Mouse (Mus musculus): ENCODE data around the gene Ube2l3. TPM values are rescaled to one million over a fixed set of nuclear protein-coding genes. Genes with fewer than 3 reads are reported as not detected.

The Ube2l3 gene
- polyA plus RNA-seq, 1 experiment from 2014 or later, result 332 TPM

DNA sequence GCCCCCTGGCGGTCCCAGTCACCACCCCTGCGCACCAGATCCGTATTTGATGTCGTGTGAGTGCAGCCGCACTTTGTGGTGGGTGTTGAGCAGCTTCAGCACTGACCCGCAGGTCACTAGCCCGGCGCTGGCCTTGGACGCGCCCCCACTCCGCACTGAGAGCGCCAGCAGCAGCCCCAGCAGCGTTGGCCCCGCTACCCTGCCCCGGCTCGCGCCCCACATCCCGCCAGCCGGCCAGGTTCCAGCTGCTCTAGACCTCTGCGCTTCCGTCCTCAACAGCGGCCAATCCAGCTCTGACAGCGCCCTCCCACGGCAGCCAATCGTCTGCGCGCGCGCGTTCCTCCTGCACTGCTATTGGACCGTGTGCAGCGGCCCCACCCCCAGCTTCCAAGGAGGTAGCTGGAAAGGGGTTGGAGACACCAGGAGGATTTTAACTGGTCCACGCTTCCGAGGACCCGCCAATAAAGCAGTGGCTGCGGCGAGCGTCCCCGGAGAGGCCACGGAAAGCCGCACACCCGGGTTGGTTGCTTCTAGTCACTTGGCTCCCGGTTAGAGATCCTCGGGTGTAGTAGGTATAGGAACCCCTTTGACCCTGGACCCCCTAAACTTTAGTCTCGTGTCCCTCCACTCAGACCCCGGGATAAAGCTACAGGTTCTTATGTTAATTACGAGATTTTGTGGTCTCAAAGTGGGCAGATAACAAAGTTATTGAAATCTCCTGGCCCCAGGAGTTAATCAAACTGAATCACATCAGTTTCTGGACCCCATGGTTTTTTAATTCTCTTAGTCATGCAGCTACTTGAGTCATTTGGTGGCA is 70.2 kb downstream of the Ube2l3 start, which contains the start of gene Sdf2l1:
TSS of gene Sdf2l1 (minus strand) at position 295 of the 817 bp plus-strand sequence.
- Histone ChIP-seq H3K4me3 (ENCODE audit: low read length) (peak within 1 kb of the TSS; percentile 87), H3K27me3 (ENCODE audit: insufficient read depth, low read length) (no peaks in the 10 kb centered on the region), H3K9me3 (ENCODE audit: low read length) (no peaks in the 10 kb centered on the region), H3K4me1 (ENCODE audit: insufficient read depth, low read length) (peaks cover 13% of the 10 kb centered on the region), H3K4me2 (replicated peaks; ENCODE audit: low read depth, low read length) (peak within 1 kb of the TSS; percentile 99), H3K27ac (ENCODE audit: low read length) (peak within 1 kb of the TSS; percentile 57), H3K36me3 (ENCODE audit: insufficient read depth, low read length) (no peaks in the 10 kb centered on the region), H3K9ac (replicated peaks; ENCODE audit: low read length) (peak within 1 kb of the TSS; percentile 73)
- WGBS, result under 1% methylated on average over 47 of the region's 47 CpGs
- peak; percentile 99 for ATAC-seq (ENCODE audit: low FRiP score, low TSS enrichment)

DNA sequence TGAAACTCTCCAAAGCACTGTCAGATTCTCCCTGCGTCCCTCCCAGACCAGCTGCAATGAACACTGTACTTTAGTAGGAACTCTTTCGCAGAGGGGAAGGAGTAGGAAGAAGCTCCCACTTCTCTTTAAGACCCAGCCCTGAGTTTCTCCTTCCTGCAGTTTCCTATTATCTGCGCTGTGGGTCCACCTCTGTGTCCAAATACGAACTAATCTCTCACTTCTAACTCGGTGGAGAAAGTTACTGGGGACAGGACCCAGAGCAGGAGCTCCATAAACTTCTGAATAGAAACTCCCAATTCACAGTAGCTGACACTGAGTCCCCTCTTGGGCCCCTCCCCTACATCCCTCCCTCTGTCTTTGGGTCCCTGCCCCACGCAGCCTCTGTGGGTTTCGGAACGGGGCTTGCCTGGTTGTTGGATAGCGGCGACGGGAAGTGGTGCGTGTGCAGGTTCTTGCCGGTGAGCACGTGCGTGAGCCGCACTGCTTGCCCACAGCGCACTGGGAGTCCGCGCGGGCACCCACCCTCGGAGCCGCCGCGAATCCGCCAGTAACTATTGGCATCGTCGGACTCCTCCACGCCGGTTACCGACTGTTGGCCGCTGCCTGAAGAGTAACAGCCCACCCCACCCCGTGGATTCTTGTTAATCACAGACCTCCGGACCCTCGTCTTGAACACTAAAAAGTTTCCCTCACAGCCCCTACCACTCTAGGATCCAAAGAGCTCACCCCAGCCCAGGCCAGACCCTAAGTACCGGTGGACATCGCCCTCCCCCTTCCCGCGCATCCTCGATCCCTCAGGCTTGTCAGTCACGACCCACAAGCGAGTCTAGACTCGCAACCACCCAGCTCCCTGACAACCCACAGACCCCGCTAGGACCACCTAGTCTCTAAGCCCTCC is 71.0 kb downstream of the Ube2l3 start:
- Histone ChIP-seq H3K27ac (ENCODE audit: low read length) (peak overlapping the region; percentile 55; the same call in 1 of the 2 replicates), H3K9me3 (ENCODE audit: low read length) (no peaks in the 10 kb centered on the region), H3K4me1 (ENCODE audit: insufficient read depth, low read length) (peaks cover 13% of the 10 kb centered on the region), H3K27me3 (ENCODE audit: insufficient read depth, low read length) (no peaks in the 10 kb centered on the region), H3K9ac (replicated peaks; ENCODE audit: low read length) (peak overlapping the region; percentile 73), H3K4me3 (ENCODE audit: low read length) (peak overlapping the region; percentile 87), H3K4me2 (replicated peaks; ENCODE audit: low read depth, low read length) (peak overlapping the region; percentile 99), H3K36me3 (ENCODE audit: insufficient read depth, low read length) (no peaks in the 10 kb centered on the region)
- WGBS, result 3% methylated on average over 43 of the region's 43 CpGs
- no peak for ATAC-seq (ENCODE audit: low FRiP score, low TSS enrichment)

DNA sequence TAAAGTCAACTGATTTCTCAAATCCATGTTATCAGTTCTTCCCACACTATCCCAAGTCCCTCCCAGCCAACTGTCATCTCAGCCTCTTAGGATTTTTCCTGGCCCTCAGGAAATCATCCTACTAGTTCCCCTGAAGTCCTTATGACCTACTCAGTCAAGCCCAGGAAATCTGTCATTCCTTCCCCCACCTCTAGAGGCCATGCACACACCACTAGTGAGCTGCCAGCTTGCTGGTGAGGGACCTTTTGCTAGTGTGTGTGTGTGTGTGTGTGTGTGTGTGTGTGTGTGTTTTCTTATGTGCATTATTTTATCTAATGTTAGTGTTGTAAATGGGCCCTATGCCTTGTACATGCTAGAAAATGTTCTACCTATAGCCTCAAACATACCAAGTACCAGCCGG is 75.2 kb downstream of the Ube2l3 start:
- Histone ChIP-seq H3K9ac (replicated peaks; ENCODE audit: low read length) (no peak overlapping the region), H3K9me3 (ENCODE audit: low read length) (no peaks in the 10 kb centered on the region)
- WGBS, result 96% methylated on average over 1 of the region's 1 CpGs

DNA sequence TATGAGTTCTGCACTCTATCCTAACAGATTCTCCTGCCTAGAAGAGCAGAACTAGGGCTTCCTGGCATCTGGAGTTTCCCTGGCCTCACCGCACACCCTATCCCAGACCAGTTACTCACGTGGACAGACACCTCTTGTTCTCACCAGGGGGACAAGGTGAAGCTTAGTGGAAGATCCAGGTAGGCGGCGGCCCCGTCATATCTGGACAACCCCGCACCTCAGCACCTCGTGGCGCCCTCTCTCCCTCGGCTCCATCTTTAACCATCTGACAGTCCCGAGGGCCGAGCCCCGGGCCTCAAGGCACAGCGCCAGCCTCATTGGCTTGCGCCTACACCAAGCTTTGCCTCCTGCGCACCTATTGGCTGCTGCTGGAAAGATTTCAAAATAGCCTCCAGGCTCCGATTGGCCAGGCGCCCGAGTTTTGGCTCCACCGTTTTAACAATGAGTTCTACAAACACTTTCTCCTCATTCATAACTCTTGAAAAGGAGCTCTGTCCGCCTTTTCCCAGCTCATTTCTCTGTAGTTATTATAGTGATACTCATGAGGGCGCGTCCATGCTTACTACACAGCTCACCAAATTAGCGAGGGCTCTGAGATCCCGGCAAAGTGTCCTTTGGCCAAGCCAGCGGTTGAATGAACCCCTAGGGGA is 77.5 kb downstream of the Ube2l3 start, which contains the start of gene 2610318N02Rik:
TSS of gene 2610318N02Rik (minus strand) at position 297 of the 650 bp plus-strand sequence.
- Histone ChIP-seq H3K4me3 (ENCODE audit: low read length) (peak within 1 kb of the TSS; percentile 71), H3K4me1 (ENCODE audit: insufficient read depth, low read length) (peaks cover 16% of the 10 kb centered on the region), H3K27ac (ENCODE audit: low read length) (peak within 1 kb of the TSS; percentile 74), H3K27me3 (ENCODE audit: insufficient read depth, low read length) (no peaks in the 10 kb centered on the region), H3K9me3 (ENCODE audit: low read length) (no peaks in the 10 kb centered on the region), H3K4me2 (replicated peaks; ENCODE audit: low read depth, low read length) (peak within 1 kb of the TSS; percentile 74), H3K9ac (replicated peaks; ENCODE audit: low read length) (peak within 1 kb of the TSS; percentile 82), H3K36me3 (ENCODE audit: insufficient read depth, low read length) (peaks cover 14% of the 10 kb centered on the region; the same call in 1 of the 2 replicates)
- ATAC-seq (ENCODE audit: low FRiP score, low TSS enrichment), result peak; percentile 95
- 0% methylated on average over 25 of the region's 25 CpGs for WGBS

More for the DNA sequence above, 75.2 kb downstream of the Ube2l3 start:
- Histone ChIP-seq H3K36me3 (ENCODE audit: insufficient read depth, low read length) (peaks cover 3% of the 10 kb centered on the region; the same call in 1 of the 2 replicates), H3K4me1 (ENCODE audit: insufficient read depth, low read length) (peaks cover 23% of the 10 kb centered on the region), H3K27me3 (ENCODE audit: insufficient read depth, low read length) (no peaks in the 10 kb centered on the region), H3K4me2 (replicated peaks; ENCODE audit: low read depth, low read length) (no peak overlapping the region), H3K4me3 (ENCODE audit: low read length) (no peak overlapping the region), H3K27ac (ENCODE audit: low read length) (no peak overlapping the region)
- no peak for ATAC-seq (ENCODE audit: low FRiP score, low TSS enrichment)

DNA sequence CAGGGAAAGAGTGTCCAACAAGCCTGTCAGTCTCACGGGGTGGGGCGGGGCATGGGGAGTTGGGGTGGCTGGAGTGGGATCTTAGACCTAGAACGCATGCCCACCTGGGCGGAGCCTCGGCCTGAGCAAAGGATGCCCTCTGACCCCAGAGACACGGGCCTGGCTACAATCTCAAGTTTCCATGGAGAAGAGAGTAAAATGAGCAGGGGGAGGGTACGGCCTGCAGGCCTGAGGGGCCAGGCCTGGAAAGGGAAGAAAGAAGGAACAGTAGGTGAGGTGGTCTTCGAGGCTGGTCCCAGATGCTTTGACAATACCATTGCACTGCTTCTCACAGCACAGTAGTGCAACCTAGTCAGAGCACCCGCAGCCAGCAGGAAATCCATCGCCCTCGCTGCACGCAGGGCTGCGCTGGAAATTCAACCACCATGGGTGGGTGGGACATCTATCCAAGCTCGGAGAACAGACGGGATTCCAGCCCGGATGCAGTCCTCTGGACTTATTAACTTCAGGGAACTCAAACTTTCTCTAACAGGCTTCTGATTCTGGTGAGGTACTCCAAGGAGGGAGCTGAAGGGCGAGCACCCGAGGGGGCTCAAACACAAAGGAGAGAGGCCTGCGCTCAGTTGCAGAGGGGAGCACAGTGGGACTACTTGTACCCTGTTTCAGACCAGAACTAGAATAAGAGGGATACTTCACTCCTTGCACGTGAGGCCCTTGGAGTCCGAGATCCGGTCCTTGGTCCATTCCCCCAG is 78.2 kb downstream of the Ube2l3 start:
- Histone ChIP-seq H3K27me3 (ENCODE audit: insufficient read depth, low read length) (no peaks in the 10 kb centered on the region), H3K9me3 (ENCODE audit: low read length) (no peaks in the 10 kb centered on the region), H3K9ac (replicated peaks; ENCODE audit: low read length) (peak overlapping the region; percentile 82), H3K4me1 (ENCODE audit: insufficient read depth, low read length) (peaks cover 16% of the 10 kb centered on the region), H3K4me3 (ENCODE audit: low read length) (peak overlapping the region; percentile 71), H3K27ac (ENCODE audit: low read length) (peak overlapping the region; percentile 74), H3K4me2 (replicated peaks; ENCODE audit: low read depth, low read length) (peak overlapping the region; percentile 74), H3K36me3 (ENCODE audit: insufficient read depth, low read length) (peaks cover 20% of the 10 kb centered on the region)
- ATAC-seq (ENCODE audit: low FRiP score, low TSS enrichment), result peak; percentile 66
- WGBS, result 2% methylated on average over 22 of the region's 22 CpGs

DNA sequence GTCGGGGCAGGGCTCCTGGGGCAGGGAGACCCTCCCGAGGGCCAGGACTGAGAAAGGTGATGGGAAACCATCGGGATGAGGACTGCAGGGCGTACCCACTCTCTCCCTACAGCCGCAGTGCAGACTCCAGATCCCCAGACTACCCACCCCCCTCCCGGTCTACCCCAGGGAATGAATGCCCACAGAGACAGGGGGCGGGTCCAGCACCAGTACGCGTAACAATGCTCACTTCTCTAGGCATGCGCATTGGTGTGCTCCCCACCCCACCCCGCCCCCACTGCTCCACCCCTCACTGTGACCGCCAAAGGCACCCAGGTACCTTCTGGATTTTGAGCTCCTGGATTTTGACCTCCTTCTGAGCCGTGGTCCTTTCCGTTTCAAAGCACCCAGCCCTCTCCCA is 80.9 kb downstream of the Ube2l3 start:
- ATAC-seq (ENCODE audit: low FRiP score, low TSS enrichment), result no peak
- Histone ChIP-seq H3K9me3 (ENCODE audit: low read length) (no peaks in the 10 kb centered on the region), H3K9ac (replicated peaks; ENCODE audit: low read length) (no peak overlapping the region), H3K36me3 (ENCODE audit: insufficient read depth, low read length) (peaks cover 30% of the 10 kb centered on the region), H3K27me3 (ENCODE audit: insufficient read depth, low read length) (no peaks in the 10 kb centered on the region), H3K4me3 (ENCODE audit: low read length) (no peak overlapping the region), H3K27ac (ENCODE audit: low read length) (no peak overlapping the region), H3K4me1 (ENCODE audit: insufficient read depth, low read length) (peaks cover 16% of the 10 kb centered on the region), H3K4me2 (replicated peaks; ENCODE audit: low read depth, low read length) (no peak overlapping the region)
- WGBS, result 67% methylated on average over 14 of the region's 14 CpGs

DNA sequence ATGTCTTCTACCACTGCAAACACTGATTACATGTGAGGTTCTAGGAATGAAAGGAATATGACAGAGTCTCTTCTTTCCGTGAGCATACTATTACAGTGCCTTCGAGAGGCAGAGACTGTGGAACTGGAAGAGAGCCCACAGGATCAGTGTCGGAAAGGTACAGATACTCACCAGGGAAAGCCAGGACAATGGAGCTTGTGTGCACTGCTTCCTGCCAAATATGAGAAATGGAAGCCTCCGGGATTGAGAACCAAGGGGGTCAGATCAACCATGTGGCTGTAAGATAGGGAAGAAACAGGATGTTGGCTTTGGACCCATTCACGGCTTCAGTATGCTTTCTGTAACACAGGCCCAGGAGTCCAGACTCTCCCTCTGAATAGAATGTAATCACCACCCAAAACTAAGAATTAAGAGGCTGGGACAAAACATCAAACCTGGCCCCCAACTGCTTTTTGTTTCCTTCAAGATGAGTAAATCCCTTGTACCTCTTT is 85.1 kb downstream of the Ube2l3 start:
- H3K9me3 ChIP-seq (ENCODE audit: low read length), result no peaks in the 10 kb centered on the region
- H3K27me3 ChIP-seq (ENCODE audit: insufficient read depth, low read length), result no peaks in the 10 kb centered on the region
- H3K9ac ChIP-seq (replicated peaks; ENCODE audit: low read length), result no peak overlapping the region
- H3K36me3 ChIP-seq (ENCODE audit: insufficient read depth, low read length), result peaks cover 53% of the 10 kb centered on the region
- 81% methylated on average over 5 of the region's 5 CpGs for whole genome bisulfite sequencing
- H3K27ac ChIP-seq (ENCODE audit: low read length), result no peak overlapping the region
- no peak for ATAC-seq (ENCODE audit: low FRiP score, low TSS enrichment)
- H3K4me3 ChIP-seq (ENCODE audit: low read length), result no peak overlapping the region
- no peak overlapping the region for H3K4me2 ChIP-seq (replicated peaks; ENCODE audit: low read depth, low read length)
- no peaks in the 10 kb centered on the region for H3K4me1 ChIP-seq (ENCODE audit: insufficient read depth, low read length)

DNA sequence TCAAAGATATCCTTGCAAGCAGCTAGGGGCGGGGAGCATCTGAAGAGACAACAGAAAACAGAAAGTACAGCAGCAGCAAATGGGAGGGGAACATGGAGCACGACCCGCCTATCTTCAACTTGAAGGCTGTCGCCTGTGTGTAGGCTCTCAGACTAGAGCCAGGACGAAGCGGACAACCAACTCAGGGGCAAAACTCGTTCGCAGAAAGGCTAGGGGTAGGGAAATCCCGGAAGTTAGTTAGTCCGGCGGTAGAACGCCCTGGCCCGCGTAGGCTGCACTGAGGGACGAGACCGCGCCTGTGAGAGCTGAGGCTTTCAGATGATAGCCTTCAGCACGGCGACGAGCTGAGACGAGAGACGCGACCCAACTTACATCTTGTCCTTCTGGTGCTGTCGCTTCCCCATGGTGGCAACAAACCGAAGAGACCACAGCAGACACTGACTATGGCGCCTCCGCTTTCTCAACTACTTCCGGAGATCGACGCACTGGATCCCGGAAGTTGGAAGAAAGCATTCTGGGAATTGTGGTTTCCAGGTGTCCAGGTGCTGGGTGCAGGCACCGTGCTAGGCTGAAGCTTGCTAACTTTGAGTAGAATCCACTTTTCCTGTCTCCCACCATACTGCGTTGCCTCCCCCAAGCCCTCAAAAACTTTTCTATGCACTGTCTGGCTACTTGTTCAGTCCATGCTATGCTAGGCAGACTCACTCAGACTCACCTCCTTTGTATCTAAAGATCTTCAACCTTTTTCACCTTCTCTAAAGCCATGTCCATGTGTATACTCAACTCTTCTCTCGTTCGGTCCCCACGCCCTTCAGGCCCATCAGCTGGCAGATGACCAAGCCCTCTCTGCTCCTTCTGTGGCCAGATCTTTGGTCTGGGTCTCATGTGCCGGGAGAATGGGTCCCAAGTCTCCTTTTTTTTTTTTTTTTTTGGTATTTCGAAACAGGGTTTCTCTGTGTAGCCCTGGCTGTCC is 91.4 kb downstream of the Ube2l3 start, which contains the start of gene Ppil2:
TSS of gene Ppil2 (minus strand) at position 487 of the 973 bp plus-strand sequence.
- peaks cover 38% of the 10 kb centered on the region for H3K36me3 ChIP-seq (ENCODE audit: insufficient read depth, low read length)
- H3K4me3 ChIP-seq (ENCODE audit: low read length), result peak within 1 kb of the TSS; percentile 78
- H3K9me3 ChIP-seq (ENCODE audit: low read length), result no peaks in the 10 kb centered on the region
- H3K4me2 ChIP-seq (replicated peaks; ENCODE audit: low read depth, low read length), result peak within 1 kb of the TSS; percentile 70
- no peaks in the 10 kb centered on the region for H3K27me3 ChIP-seq (ENCODE audit: insufficient read depth, low read length)
- H3K9ac ChIP-seq (replicated peaks; ENCODE audit: low read length), result peak within 1 kb of the TSS; percentile 72
- H3K27ac ChIP-seq (ENCODE audit: low read length), result peak within 1 kb of the TSS; percentile 16; the same call in 1 of the 2 replicates
- 6% methylated on average over 37 of the region's 38 CpGs for WGBS
- H3K4me1 ChIP-seq (ENCODE audit: insufficient read depth, low read length), result peaks cover 9% of the 10 kb centered on the region
- peak; percentile 85 for ATAC-seq (ENCODE audit: low FRiP score, low TSS enrichment)
